Mouse (Mus musculus): ENCODE results near the gene Bola2.

- TF ChIP-seq POLR2A (IDR thresholded peaks at IDR 0.05; ENCODE audit: insufficient read depth, low read depth, low read length) (no peak), CTCF (IDR thresholded peaks at IDR 0.05; ENCODE audit: insufficient read depth, low read depth, low read length) (no peak)
Observed at GRCm38 (mm10) chr7:126740977-126741376, 45.8 kb downstream of the Bola2 start.

All from olfactory bulb, adult 2 months (tissue).